Mouse (Mus musculus) MN1 (cell line): ENCODE measurements around the gene Ifnl2.
"Not testable (repeated sequence)": the region's sequence is repeated elsewhere in the genome, so short reads cannot be mapped to it uniquely, and the experiment has no call there.

Source experiments
- DNase-seq: peaks from one replicate; pipeline ENCODE4 v3.0.0-alpha.2; 2016; ENCODE audit warnings: low spot score

The Ifnl2 gene

DNA sequence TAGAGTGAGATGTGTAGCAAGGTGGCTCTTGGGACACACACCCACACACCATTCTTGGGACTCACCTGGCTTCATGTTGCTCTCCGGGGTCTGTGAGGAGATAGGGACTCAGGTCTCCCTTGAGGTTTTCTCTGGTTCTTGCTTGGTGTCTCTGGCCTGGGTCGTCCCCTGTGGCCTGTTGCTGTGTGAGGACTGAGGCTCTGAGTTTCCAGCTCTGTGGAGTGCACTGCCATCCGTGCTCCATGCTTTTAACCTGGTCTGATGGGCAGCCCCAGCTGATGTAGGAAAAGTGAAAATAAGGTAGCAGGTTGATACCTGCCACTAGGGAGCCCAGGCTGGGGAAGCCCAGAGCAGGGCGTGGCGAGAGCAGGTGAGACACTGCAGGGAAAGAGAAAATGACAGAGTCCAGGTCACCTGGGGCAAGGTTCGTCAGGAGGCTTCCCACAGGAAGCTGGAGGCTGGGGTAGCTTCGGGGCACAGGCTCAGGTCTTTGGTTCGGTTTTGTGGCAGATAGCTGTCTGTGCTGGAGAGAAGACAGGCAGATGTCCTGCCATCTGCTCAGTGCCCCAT, at the start of gene Ifnl2:
Gene Ifnl2 (minus strand): TSS at position 51 of the 570 bp plus-strand sequence.
- DNase-seq, result not testable (repeated sequence)

DNA sequence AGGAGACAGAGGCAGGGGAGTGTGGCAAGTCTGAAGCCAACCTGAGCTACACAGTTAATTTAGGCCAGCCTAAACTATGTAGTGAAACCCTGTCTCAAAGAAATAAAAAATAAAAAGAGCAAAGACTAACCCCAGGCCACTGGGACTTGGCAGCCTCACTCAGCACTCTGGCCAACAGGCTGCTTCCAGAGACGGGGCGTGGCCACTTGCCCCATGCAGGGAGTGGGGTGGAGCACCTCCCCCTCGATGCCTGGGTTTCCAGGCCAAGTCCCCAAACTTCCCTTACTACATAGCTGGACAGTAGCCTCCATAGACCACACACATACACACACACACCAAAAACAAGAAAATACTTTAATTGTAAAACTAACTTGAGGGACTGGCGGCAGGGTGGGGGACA, 48.2 kb upstream of the Ifnl2 start:
- peak; percentile 51 for DNase-seq

DNA sequence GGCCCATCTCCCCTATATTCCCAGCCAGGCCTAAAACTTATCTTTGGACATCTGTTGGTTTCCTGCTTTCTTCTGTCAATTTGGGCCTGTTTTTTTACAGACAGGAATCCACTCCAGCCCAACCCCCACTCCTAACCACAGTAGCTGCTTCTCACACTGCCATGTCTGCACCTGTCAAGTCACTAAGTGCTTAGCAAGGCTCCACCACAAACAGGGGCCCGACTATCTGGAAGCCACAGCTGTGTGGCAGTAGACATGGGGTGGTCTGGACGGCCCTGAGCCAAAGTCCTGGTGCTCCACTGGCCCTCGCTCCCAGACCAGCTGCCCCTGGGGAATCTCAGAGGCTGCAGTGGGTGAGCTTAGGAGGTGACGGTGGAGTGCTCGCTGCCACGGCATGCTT, 47.5 kb upstream of the Ifnl2 start:
- peak; percentile 68 for DNase-seq

DNA sequence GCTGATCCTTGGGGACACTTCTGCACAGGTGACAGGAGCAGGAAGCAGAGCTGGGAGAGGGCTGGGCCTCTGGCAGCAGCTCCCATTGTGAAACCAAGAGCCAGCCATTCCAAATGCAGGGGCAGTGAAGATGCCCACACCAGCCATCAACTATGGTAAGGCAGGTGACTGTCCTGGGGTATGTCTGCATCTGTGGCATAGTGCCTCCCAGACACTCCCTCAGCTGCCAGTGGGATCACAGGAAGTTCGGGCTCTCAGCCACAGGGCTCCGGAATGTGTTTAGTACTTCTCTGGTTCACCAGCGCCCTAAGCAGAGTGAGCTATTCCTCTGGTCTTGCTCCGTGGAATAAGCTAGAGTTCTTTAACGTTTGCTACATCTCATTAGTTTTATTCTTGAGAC, 46.8 kb upstream of the Ifnl2 start:
- DNase-seq, result no peak

DNA sequence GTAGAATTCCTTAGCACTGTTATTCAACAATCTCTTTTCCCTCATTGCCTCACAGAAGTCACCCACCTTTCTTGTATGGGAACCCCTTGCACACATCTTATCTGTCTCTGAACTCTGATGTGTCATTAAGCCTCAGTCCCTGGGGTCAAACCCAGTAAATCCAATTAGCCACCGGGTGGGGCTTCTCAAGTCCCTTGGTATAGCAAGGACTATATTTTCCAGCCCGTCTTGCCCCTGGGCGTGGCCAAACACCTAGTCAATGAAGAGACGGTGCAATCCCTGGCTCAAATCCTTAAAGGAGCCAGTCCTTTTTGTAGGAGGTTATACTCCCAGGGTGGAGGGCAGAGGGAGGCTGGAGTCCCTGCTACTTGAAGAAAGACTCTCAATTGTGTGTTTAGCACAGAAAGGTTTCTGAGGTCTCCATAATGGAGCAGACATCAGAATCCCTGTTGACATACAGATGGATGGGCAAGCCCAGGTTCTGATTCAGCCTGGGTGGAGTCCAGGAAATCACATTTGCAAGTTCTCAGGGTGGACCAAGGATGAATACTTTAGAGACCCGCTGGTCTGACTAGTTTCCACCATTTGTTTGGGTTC, 45.8 kb upstream of the Ifnl2 start:
- DNase-seq, result no peak

DNA sequence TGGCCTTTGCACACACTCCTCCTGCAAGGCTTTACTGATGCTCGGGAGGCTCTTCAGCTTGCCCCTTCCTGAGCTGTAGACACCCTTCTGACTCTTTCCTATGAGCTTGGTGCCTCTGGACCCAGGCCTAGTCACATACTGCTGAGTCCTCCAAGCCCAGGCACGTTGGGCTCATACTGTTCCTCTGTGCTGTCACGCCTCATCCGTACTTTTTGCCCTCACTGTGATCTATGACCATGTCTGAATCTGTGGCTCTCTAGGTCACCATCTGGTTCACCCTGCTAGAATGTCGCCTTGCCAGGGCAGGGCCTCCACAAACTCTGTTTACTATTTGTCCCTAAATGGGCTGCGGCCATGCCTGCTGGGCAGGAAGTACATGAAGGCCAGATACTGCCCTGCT, 42.8 kb upstream of the Ifnl2 start:
- no peak for DNase-seq

DNA sequence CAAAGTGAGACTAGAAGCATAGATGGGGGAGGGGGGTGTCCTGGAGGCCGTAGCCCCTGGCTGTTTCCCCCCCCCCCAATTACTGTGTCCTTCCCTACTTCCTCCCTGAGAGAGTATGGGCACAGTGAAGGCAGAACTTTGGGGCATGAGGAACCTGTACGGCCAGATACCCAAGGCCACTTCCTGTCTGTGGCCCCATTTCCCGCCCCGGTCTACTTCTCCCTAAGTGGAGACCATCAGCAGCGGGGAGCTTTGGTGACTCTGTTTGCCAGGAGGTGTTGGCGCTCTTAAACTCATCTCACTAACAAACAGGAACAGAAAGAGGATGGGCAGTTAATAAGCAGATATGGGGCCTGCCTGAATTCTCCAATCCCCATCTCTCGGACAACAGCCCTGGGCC, 37.4 kb upstream of the Ifnl2 start:
- no peak for DNase-seq

DNA sequence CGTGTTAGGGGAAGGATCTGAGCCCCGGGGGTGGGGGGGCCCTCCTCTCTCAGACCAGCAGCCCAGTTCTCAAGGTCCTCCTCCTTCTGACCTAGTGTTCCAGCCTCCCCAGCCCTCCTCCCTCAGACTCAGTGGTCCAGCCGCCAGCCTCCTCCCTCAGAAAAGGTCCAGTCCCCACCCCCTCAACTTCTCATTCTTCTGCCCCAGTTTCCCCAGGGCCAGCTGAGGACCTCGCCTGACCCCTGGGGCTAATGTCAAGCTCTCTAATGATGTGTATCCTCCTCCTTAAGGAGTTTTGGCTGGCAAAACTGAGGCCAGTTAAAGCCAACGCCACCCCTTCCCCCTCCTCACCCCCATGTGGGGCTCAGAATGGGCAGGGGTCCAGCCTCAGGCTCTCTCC, 36.9 kb upstream of the Ifnl2 start, which contains the start of gene Nccrp1:
Gene Nccrp1 (minus strand): TSS at position 101 of the 400 bp plus-strand sequence.
- DNase-seq, result no peak

DNA sequence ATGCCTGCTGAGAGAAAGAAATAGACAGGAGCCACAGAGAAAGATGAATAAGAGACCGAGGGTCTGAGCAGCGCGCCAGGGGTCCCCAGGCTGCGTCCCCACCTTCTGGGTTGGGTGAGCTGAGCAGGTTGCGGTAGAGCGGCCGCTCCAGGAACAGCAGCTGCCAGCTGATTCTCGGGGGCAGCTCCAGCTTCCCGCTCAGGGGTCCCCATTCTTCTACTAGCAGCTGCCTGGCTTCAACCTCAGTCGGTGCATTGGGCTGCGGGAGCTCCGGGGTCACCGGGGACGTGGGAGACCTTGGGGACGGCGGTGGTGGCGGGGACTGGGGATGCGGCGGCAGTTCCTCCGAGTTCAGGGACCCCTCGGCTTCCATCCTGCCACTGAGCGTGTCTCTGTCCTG, 36.4 kb upstream of the Ifnl2 start:
- no peak for DNase-seq

DNA sequence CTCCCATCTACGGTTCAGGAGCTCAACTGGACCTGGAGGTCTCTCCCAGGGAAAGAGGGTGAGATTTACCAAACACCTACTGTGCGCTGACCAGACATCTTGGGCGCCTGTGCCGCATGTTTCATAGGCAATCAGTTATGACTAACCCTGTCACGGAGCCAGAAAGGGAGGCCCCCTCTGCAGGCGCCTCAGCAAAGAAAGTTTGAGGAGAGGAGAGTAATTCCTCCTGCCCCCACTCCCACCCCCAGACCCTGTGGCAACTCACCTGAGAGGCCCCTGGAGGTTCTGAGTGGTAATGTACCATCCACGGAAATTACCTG, 35.6 kb upstream of the Ifnl2 start:
- no peak for DNase-seq

DNA sequence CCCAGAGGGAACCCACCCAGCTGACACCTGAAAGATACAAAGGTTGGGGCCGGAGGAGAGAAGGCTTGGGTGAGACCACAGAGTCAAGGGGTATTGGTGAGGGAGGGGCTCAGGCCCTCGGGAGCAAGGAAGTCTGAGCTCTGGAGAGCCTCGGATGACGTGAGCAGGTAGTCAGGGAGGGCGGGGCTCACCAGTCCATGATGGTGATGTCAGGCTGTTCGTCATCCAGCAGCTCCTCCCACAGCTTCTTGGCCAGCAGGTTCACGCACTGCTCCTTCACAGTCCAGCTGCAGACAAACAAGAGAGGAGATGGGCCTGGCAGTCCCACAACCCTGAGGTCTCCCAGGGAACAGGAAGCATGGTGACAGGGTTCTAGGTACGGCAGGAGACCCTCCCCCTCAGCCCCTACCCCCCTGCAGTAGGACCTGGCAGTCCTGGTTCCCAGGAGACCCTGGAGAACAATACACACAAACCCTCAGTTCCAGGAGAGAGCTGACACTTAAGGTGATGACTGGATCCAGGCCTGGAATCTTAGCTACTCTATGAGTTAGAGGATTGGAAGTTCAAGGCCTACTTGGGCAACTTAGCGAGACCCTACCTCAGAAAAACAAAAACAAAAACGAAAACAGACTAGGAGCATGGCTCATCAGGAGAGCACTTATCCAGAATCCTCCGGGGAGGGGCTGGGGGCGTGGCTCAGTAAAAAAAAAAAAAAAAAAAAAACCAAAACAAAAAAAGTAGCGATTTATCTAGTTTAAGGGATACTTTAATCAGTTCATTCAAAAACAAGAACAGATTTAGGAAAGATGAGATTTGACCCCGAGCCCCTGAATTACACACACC, 35.0 kb upstream of the Ifnl2 start:
- DNase-seq, result peak; percentile 56

DNA sequence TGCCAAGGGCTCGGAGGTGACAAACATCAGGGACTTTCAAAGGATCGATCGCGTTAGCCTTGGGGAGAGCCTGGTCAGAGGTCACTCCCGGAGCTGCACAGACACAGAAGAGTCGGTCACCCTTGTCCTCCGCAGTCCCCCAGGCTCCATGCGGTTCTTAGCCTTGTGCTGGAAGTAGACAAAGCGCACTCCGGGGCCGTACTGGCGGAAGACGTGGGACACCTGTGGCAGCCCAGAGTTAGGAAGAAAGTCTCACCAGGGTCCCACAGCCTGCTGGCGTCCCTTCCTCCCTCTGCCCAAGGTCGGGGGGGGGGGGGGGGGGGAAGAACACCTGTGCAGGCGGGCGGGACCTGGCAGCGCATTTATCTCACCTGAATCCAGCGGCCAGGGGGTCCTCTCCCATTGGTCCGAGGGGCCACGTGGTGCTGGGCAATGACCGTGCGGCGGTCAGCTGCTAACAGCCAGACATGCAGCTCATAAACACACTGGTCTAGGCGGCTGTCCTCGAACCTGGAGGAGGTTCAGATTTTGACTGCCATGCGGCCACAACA, 33.9 kb upstream of the Ifnl2 start:
- no peak for DNase-seq

DNA sequence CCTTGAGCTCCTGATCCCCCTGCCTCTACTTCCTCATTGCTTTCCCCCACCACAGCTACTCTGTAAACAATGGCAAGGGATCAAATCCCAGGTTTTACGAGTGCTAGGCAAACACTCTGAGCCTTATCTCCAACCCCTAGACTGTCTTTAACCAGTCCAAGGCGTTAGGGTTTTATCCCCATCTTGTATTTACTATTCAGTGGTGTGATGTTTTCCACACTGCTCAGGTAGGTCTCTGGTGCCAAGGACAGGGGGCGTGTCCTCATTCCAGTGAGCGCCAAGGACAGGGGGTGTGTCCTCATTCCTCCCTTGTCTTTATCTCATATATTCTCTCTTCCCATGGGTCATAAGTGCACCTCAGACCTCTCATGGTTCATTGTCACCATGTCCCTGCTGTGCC, 30.3 kb upstream of the Ifnl2 start, which contains the start of gene Sycn:
Gene Sycn (plus strand): TSS at position 360 of the 400 bp plus-strand sequence.
- DNase-seq, result no peak

DNA sequence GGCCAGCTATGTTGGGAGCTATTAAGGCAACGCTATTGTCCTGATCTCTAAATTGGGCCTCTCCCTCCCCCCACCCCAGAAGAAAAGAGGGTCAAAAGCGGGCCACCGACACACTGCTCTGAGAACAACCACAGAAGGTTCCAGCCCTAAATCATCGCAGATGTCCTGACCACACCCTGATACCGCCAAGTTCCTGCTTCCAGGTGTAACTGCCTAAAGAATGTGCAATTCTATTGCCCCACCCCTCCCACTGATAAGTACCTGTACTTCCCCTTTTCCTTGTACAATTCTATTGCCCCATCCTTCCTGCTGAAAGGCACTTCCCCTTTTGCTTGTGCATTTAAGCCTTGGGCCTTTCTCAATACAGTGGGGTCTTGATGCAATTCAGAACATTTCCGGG, 28.6 kb upstream of the Ifnl2 start:
- not testable (repeated sequence) for DNase-seq

DNA sequence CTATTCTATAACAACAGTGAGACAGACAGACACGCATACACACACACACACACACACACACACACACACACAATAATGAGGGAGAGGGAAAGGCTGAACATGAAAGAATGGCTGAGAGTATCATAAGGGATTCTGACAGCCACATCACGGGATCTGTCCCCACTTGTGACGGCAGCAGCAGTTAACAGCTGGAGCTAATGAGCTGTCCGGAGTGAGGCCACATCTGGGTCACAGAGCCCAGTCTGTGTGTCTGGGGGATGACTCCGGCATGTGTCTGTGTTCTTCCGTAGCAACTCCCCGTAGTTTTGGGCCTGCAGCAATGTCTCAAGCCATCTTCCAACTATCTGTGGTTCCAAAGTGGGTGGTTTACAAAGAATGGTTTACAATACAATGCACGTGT, 21.8 kb upstream of the Ifnl2 start:
- no peak for DNase-seq

DNA sequence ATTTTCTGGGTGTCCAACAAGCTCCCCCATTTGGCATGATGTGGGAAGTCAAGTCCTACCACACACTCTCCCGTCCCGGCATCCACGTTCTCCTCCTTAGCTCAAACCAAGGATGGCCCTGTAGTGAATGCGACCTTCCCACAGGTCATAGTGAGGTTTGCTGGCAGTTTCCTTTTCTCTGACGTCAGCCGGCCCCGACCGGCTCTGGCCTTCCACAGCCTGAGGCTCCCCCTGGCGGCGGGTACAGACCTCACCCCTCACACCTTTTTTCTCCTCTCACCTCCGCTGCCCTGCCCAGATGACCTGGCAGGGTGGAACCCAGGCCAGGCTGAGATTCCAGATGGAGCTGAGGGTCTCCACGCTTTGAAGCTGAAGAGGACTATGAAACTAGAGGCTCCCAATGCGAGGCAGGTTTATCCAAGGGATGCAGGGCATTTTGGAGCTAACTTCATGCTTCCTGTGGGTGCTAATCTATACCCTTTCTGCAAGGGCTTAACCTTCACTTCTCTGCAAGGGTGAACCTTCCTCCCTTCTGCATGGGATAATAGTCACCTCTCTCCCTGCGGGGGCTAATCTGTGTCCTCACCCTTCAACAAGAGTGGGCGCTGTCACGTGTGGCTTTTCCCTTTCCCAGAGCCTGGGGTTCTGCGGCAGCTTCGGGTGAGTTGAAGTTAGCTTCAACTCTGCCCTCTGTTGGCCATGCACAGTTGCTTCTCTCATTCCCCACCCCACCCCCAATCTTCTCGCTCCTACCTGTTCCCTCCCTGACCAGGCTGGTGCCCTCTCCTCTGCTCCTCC, 17.9 kb upstream of the Ifnl2 start:
- peak; percentile 81 for DNase-seq

DNA sequence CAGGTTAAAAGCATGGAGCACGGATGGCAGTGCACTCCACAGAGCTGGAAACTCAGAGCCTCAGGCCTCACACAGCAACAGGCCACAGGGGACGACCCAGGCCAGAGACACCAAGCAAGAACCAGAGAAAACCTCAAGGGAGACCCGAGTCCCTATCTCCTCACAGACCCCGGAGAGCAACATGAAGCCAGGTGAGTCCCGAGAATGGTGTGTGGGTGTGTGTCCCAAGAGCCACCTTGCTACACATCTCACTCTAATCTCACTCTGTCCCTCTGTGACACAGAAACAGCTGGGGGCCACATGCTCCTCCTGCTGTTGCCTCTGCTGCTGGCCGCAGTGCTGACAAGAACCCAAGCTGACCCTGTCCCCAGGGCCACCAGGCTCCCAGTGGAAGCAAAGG, 12.3 kb upstream of the Ifnl2 start, which contains the start of gene Ifnl3:
Gene Ifnl3 (plus strand): TSS at position 301 of the 400 bp plus-strand sequence.
- not testable (repeated sequence) for DNase-seq

DNA sequence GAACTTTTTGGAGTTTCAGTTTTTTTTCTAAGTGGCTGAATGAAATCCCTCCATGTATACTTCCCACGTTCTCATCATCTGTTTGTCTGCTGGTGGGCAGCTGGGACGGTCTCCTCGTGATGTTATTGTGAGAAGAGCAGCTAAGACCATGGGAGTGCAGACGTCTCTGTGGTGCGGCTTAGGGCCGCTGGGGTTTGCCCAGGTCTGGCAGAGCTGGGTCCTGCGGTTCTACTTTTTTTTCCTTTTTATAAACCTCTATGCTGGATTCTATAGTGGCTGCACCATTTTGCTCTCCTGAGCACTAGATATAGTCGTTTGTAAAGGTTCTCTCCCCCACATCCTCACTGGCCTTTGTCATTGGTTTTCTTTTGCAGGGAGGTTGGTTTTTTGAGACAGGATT, 1.2 kb upstream of the Ifnl2 start:
- DNase-seq, result no peak

DNA sequence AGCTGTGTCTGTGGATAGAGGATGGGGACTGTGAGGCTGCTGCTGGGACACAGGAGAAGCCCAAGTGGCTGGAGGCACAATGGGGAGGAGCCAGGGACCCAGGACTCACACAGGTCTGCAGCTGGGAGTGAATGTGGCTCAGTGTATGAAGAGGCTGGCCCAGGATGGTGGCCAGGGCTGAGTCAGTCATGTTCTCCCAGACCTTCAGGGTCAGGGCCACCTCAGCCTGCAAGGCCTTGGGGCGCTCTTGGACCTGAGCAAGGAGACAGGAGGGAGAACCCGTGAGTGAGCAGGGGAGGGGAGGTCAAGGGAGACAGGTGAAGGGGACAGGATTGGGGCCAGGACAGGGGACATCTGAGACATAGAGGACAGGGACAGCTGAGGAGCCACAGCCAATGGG, 1.1 kb downstream of the Ifnl2 start:
- not testable (repeated sequence) for DNase-seq

DNA sequence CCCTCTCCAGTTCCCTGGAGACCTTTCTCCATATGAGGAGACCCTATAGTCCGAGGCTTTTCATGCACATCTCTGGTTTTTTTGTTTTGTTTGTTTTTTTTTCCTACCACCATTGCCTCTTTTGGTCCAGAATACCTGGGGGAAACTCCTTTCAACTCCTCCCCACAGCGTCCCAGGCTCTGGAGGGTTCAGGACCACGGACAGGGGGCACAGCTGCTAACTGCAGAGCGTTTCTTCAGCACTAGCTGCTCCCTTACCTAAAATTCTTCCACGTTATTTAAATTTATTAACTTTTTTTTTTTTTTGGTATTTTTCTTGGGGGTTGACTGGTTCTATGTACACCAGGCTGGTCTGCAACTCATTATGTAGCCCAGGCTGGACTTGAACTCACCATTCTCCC, 4.7 kb downstream of the Ifnl2 start:
- no peak for DNase-seq

DNA sequence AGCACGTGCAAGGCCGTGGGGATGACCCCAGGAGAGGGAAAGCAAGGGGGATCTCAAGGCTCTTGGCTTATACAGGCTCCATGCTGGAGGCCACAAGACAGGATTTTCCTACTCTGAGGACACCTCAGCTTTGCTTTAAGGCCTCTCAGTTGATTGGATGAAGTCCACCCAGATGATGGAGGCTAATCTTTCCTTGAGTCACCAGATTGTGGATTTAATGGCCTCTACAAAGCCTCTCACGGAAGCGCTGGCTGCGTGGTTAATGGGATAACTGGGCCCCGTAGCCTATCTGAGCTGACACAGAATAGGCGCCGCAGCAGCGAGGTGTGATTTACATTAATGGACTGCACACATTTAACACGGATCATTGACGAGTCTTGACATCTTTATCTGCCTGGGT, 14.8 kb downstream of the Ifnl2 start:
- DNase-seq, result no peak

DNA sequence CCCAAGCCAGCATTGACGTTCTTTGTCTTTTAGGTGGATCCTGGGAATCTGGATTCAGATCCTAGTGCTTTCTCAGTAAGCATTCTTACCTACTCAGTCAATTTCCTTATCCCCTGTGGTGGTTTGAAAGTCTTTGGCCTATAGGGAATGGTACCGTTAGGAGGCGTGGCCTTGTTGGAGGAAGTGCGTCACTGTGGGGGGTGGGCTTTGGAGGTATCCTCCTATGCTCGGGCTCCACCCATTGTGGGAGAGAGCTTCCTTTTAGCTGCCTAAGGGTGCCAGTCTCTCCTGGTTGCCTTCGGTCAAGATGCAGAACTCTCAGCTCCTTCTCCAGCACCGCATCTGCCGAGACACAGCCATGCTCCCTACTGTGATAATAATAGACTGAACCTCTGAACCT, 17.9 kb downstream of the Ifnl2 start:
- DNase-seq, result no peak
